Mouse (Mus musculus): ENCODE measurements around the gene Tmem156. TPM values are rescaled to one million over a fixed set of nuclear protein-coding genes. Genes with fewer than 3 reads are reported as not detected.

The Tmem156 gene
- polyA plus RNA-seq, 1 experiment = 3.6 TPM

DNA sequence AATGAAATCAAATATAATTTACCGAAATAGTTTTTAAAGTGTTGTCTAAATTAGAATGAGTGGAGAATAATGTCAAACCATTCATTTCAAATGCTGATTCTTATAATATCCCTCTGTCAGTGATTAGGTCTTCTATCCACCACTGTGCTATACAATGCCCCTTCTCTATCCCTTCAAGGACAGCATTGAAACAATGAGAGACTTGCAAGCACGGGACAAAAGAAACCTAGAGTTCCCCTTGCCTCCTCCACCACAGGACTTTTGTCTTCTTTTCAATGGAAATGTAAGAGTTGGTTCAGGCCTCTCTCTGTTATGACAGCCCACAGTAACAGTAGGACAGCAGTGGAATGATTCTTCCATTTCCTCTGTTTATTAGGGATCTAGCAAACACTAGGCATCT is 28.7 kb downstream of the Tmem156 start:
- H3K4me3 ChIP-seq (ENCODE audit: control insufficient read depth, insufficient read depth, low read length) = no peak overlapping the region
- no peaks in the 10 kb centered on the region for H3K36me3 ChIP-seq (ENCODE audit: control insufficient read depth, insufficient read depth, low read length)
- no peak overlapping the region for H3K27ac ChIP-seq (ENCODE audit: control insufficient read depth, insufficient read depth, low read length)
- H3K27me3 ChIP-seq (ENCODE audit: control insufficient read depth, insufficient read depth, low read length) = no peaks in the 10 kb centered on the region
- DNase-seq = no peak
- no peaks in the 10 kb centered on the region for H3K4me1 ChIP-seq (replicated peaks; ENCODE audit: control insufficient read depth, insufficient read depth, low read length)
- TF ChIP-seq POLR2A (IDR thresholded peaks at IDR 0.05; ENCODE audit: control insufficient read depth, extremely low read depth, insufficient read depth, low read length, poor library complexity) = no peak
- no peak for TF ChIP-seq CTCF (IDR thresholded peaks at IDR 0.05; ENCODE audit: borderline replicate concordance, control insufficient read depth, extremely low read depth, insufficient read depth, low read length, poor library complexity)
- WGBS = 96% methylated on average over 2 of the region's 2 CpGs

DNA sequence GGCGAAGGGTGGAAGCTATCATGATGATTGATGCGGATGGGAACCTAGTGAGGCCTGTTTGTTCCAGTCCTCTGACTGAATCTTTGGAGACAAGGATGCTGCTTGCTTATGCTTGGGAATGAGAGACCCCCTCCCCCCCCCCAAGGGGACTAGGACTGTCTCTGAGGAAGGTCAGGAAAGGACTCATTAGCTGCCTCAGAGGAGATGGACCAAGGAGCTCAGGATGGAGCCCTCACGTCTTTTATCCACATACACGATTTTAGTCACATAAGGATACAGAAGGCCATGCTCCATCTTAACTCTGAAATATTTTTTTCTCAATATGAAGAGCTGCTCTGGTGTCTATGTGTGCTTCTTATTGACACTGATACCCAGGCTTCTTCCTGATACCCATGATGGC is 29.7 kb downstream of the Tmem156 start:
- no peak for DNase-seq
- Histone ChIP-seq H3K36me3 (ENCODE audit: control insufficient read depth, insufficient read depth, low read length) (no peaks in the 10 kb centered on the region), H3K27me3 (ENCODE audit: control insufficient read depth, insufficient read depth, low read length) (no peaks in the 10 kb centered on the region), H3K4me3 (ENCODE audit: control insufficient read depth, insufficient read depth, low read length) (no peak overlapping the region), H3K4me1 (replicated peaks; ENCODE audit: control insufficient read depth, insufficient read depth, low read length) (no peaks in the 10 kb centered on the region), H3K27ac (ENCODE audit: control insufficient read depth, insufficient read depth, low read length) (no peak overlapping the region)
- 97% methylated on average over 4 of the region's 4 CpGs for WGBS
- TF ChIP-seq POLR2A (IDR thresholded peaks at IDR 0.05; ENCODE audit: control insufficient read depth, extremely low read depth, insufficient read depth, low read length, poor library complexity) = no peak
- no peak for TF ChIP-seq CTCF (IDR thresholded peaks at IDR 0.05; ENCODE audit: borderline replicate concordance, control insufficient read depth, extremely low read depth, insufficient read depth, low read length, poor library complexity)

DNA sequence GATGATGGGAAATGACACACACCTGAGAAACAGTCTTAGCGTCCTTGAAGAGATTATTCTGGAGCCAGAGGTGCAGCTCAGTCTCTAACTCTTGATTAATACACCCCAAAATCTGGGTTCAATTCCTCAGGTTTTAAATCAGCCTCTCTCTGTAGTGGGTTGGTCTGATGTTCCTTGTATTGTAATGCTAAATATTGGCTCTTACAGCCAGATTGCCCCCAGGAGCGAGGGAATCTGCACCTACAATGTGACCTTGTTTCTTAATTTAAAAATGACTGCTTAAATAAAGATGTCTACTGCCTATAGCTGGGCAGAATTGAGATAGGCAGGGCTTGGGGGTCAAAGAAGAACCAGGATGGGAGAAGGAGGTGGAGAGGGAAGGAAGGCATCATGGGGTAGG is 32.1 kb downstream of the Tmem156 start:
- Histone ChIP-seq H3K36me3 (ENCODE audit: control insufficient read depth, insufficient read depth, low read length) (no peaks in the 10 kb centered on the region), H3K27ac (ENCODE audit: control insufficient read depth, insufficient read depth, low read length) (no peak overlapping the region), H3K4me1 (replicated peaks; ENCODE audit: control insufficient read depth, insufficient read depth, low read length) (no peaks in the 10 kb centered on the region), H3K4me3 (ENCODE audit: control insufficient read depth, insufficient read depth, low read length) (no peak overlapping the region), H3K27me3 (ENCODE audit: control insufficient read depth, insufficient read depth, low read length) (no peaks in the 10 kb centered on the region)
- WGBS = 88% methylated on average over 2 of the region's 2 CpGs
- no peak for DNase-seq
- no peak for TF ChIP-seq POLR2A (IDR thresholded peaks at IDR 0.05; ENCODE audit: control insufficient read depth, extremely low read depth, insufficient read depth, low read length, poor library complexity)
- TF ChIP-seq CTCF (IDR thresholded peaks at IDR 0.05; ENCODE audit: borderline replicate concordance, control insufficient read depth, extremely low read depth, insufficient read depth, low read length, poor library complexity) = no peak

DNA sequence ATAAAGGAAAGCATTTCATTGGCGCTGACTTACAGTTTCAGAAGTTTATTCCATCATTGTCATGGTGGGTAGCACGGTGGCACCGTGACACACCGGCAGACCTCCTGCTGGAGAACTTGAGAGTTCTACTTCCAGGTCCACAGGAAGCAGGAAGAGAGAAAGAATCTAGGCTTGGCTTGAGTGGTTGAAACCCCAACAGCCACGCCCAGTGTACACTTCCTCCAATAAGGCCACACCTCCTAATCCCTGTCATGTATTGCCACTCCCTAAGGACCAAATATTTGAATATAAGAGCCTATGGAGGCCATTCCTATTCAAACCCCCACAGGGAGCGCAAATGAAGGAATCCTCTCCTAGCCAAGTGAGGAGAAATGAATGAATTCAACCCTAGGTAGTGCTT is 34.3 kb downstream of the Tmem156 start:
- WGBS = 96% methylated on average over 6 of the region's 6 CpGs
- no peaks in the 10 kb centered on the region for H3K36me3 ChIP-seq (ENCODE audit: control insufficient read depth, insufficient read depth, low read length)
- no peak overlapping the region for H3K27ac ChIP-seq (ENCODE audit: control insufficient read depth, insufficient read depth, low read length)
- TF ChIP-seq POLR2A (IDR thresholded peaks at IDR 0.05; ENCODE audit: control insufficient read depth, extremely low read depth, insufficient read depth, low read length, poor library complexity) = no peak
- TF ChIP-seq CTCF (IDR thresholded peaks at IDR 0.05; ENCODE audit: borderline replicate concordance, control insufficient read depth, extremely low read depth, insufficient read depth, low read length, poor library complexity) = no peak
- no peaks in the 10 kb centered on the region for H3K27me3 ChIP-seq (ENCODE audit: control insufficient read depth, insufficient read depth, low read length)
- no peak for DNase-seq
- no peak overlapping the region for H3K4me3 ChIP-seq (ENCODE audit: control insufficient read depth, insufficient read depth, low read length)
- no peaks in the 10 kb centered on the region for H3K4me1 ChIP-seq (replicated peaks; ENCODE audit: control insufficient read depth, insufficient read depth, low read length)

DNA sequence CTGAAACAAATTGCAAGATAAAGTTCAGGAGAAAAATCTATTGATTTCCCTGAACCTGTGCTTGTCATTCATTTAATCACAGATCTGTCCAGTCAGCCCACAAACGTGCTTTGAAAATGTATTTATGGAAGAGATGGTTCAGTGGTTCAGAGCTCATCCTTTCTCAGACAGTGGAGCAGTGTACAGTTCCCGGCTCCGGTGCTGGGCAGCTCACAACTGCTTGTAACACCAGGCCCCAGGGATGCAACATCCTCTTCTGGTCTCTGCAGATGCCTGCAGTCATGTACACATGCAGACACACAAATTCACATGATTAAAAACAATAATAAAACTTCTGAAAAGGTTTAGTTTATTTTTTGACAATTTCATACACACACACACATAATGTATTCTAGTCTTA is 40.4 kb downstream of the Tmem156 start:
- 86% methylated on average over 3 of the region's 3 CpGs for WGBS
- Histone ChIP-seq H3K4me3 (ENCODE audit: control insufficient read depth, insufficient read depth, low read length) (no peak overlapping the region), H3K27me3 (ENCODE audit: control insufficient read depth, insufficient read depth, low read length) (no peaks in the 10 kb centered on the region), H3K4me1 (replicated peaks; ENCODE audit: control insufficient read depth, insufficient read depth, low read length) (peaks cover 3% of the 10 kb centered on the region; the same call in 1 of the 2 replicates), H3K36me3 (ENCODE audit: control insufficient read depth, insufficient read depth, low read length) (no peaks in the 10 kb centered on the region), H3K27ac (ENCODE audit: control insufficient read depth, insufficient read depth, low read length) (no peak overlapping the region)
- DNase-seq = no peak
- TF ChIP-seq POLR2A (IDR thresholded peaks at IDR 0.05; ENCODE audit: control insufficient read depth, extremely low read depth, insufficient read depth, low read length, poor library complexity) = no peak
- no peak for TF ChIP-seq CTCF (IDR thresholded peaks at IDR 0.05; ENCODE audit: borderline replicate concordance, control insufficient read depth, extremely low read depth, insufficient read depth, low read length, poor library complexity)

DNA sequence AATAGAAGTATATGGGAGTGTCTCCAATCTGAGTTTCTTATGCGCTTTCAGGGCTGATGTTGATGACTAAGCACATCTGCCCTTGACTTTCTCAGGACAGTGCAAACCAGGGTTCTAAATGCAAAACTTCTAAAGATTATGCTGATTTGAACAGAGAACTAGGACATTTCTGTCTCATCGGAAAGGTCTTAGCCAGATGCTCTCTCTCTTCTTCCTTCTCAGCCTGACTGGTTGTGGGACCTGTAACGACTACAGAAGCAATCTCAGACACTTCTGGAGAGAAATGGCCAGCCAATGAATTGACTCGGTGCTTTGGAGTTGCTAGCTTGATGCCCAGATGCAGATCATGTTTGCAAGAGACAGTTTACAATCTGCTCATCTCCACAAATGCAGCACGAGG is 42.1 kb downstream of the Tmem156 start:
- 91% methylated on average over 5 of the region's 5 CpGs for WGBS
- H3K36me3 ChIP-seq (ENCODE audit: control insufficient read depth, insufficient read depth, low read length) = no peaks in the 10 kb centered on the region
- H3K27ac ChIP-seq (ENCODE audit: control insufficient read depth, insufficient read depth, low read length) = no peak overlapping the region

DNA sequence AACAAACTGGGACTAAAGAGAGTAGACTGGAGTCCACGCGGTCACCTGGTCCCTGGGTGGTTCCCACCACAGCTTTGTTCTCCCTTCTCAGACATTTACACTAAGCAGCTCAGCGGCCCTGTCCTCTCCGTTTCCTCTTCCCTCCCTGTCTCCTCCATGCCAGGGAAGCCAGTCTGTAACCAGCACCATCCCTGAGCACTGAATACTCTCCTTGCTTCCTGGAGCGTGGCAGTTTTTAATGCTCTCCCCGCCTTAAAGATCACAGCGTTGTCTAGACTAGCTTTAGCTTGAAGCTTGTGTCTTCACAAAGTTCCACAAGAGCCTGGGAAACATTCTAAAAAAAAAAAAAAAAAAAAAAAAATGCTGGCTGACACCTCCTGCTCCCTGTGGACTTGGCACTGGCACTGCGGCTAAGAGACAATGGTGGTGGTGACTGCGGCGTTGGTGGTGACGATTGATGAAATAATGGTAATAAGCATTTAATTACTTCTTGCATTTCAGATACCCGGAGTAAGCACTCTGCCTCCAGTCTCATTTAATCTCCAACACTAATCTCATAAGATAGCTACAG is 44.6 kb downstream of the Tmem156 start:
- Histone ChIP-seq H3K27me3 (ENCODE audit: control insufficient read depth, insufficient read depth, low read length) (no peaks in the 10 kb centered on the region), H3K36me3 (ENCODE audit: control insufficient read depth, insufficient read depth, low read length) (no peaks in the 10 kb centered on the region), H3K4me1 (replicated peaks; ENCODE audit: control insufficient read depth, insufficient read depth, low read length) (peaks cover 3% of the 10 kb centered on the region; the same call in 1 of the 2 replicates), H3K4me3 (ENCODE audit: control insufficient read depth, insufficient read depth, low read length) (no peak overlapping the region), H3K27ac (ENCODE audit: control insufficient read depth, insufficient read depth, low read length) (no peak overlapping the region)
- no peak for DNase-seq
- 94% methylated on average over 12 of the region's 12 CpGs for WGBS
- TF ChIP-seq CTCF (IDR thresholded peaks at IDR 0.05; ENCODE audit: borderline replicate concordance, control insufficient read depth, extremely low read depth, insufficient read depth, low read length, poor library complexity) (no peak), POLR2A (IDR thresholded peaks at IDR 0.05; ENCODE audit: control insufficient read depth, extremely low read depth, insufficient read depth, low read length, poor library complexity) (no peak)

More for the DNA sequence above, 42.1 kb downstream of the Tmem156 start:
- Histone ChIP-seq H3K27me3 (ENCODE audit: control insufficient read depth, insufficient read depth, low read length) (no peaks in the 10 kb centered on the region), H3K4me3 (ENCODE audit: control insufficient read depth, insufficient read depth, low read length) (no peak overlapping the region), H3K4me1 (replicated peaks; ENCODE audit: control insufficient read depth, insufficient read depth, low read length) (peaks cover 3% of the 10 kb centered on the region; the same call in 1 of the 2 replicates)
- TF ChIP-seq CTCF (IDR thresholded peaks at IDR 0.05; ENCODE audit: borderline replicate concordance, control insufficient read depth, extremely low read depth, insufficient read depth, low read length, poor library complexity) (no peak), POLR2A (IDR thresholded peaks at IDR 0.05; ENCODE audit: control insufficient read depth, extremely low read depth, insufficient read depth, low read length, poor library complexity) (no peak)
- DNase-seq = no peak

Measured in thymus, adult 2 months (tissue).